Mouse (Mus musculus) cortical plate, adult 2 months (tissue): ENCODE results near the gene Jtb.

Experiments
- CTCF ChIP-seq: fragments of 200-500 bp; IDR thresholded peaks from 2 replicates; pipeline ENCODE4 v1.5.1; 2011; ENCODE audit warnings: mild to moderate bottlenecking, control low read depth, low read length; ENCODE audit not compliant: insufficient read depth; ENCODE audit errors: extremely low read depth
- POLR2A ChIP-seq: fragments of 200-500 bp; IDR thresholded peaks from 2 replicates; pipeline ENCODE4 v1.6.1; 2011; ENCODE audit warnings: mild to moderate bottlenecking, low read length, control low read depth; ENCODE audit not compliant: insufficient read depth; ENCODE audit errors: extremely low read depth

- TF ChIP-seq POLR2A, result no peak
- no peak for TF ChIP-seq CTCF
These were observed 18.7 kb upstream of the Jtb start for GRCm38 (mm10) chr3:90212723-90213122.
